Mouse (Mus musculus) large intestine, adult 2 months (tissue): ENCODE measurements around the gene Olfr606. TPM values are rescaled to one million over a fixed set of nuclear protein-coding genes. Genes with fewer than 3 reads are reported as not detected.
"Not testable (repeated sequence)": the region's sequence is repeated elsewhere in the genome, so short reads cannot be mapped to it uniquely, and the experiment has no call there.

Source experiments
- DNase-seq: peaks from one replicate; pipeline ENCODE4 v3.0.0-alpha.2; 2012; ENCODE audit warnings: low read depth, low spot score
- WGBS: fragments of 180-500 bp; shearing (Covaris S2); methylation state at CpG from one replicate; pipeline ENCODE4 v1.1.7; 2018; 5-methylcytosine and 5-hydroxymethylcytosine counted together
- polyA plus RNA-seq: library from polyadenylated mRNA; depleted of rRNA; stranded (reverse); fragments of >200 nt; gene quantifications from 2 replicates; pipeline ENCODE4 v1.2.3, GENCODE M21; 2012; rRNA removed

The Olfr606 gene
- not detected in 2 replicates for polyA plus RNA-seq

- WGBS = 85% methylated on average over 2 of the region's 2 CpGs
- DNase-seq = no peak
Measured at GRCm38 (mm10) chr7:103448746-103449145, at the start of gene Olfr606. Gene Olfr606, plus strand, starts transcription at chr7:103449046.

GRCm38 (mm10) chr7:103406521-103407055 lies 42.3 kb upstream of the Olfr606 start:
- not testable (repeated sequence) for DNase-seq

GRCm38 (mm10) chr7:103414772-103415171 lies 34.1 kb upstream of the Olfr606 start, which contains the start of gene Usp17lc:
Gene Usp17lc, plus strand, starts transcription at chr7:103415072.
- 47% methylated on average over 1 of the region's 1 CpGs for WGBS
- DNase-seq = not testable (repeated sequence)

More at GRCm38 (mm10) chr7:103406521-103407055, 42.3 kb upstream of the Olfr606 start:
- WGBS = 28% methylated on average over 3 of the region's 3 CpGs

- 75% methylated on average over 1 of the region's 1 CpGs for WGBS
- DNase-seq = no peak
Measured at GRCm38 (mm10) chr7:103445339-103445738, 3.5 kb upstream of the Olfr606 start, which contains the start of gene Olfr605. Gene Olfr605, minus strand, starts transcription at chr7:103445439.

- 84% methylated on average over 5 of the region's 5 CpGs for WGBS
- DNase-seq = no peak
Measured at GRCm38 (mm10) chr7:103460590-103460989, 11.7 kb downstream of the Olfr606 start.

GRCm38 (mm10) chr7:103469577-103469976 lies 20.7 kb downstream of the Olfr606 start, which contains the start of gene Olfr608:
Gene Olfr608, plus strand, starts transcription at chr7:103469877.
- no peak for DNase-seq

- DNase-seq = not testable (repeated sequence)
- 83% methylated on average over 9 of the region's 9 CpGs for WGBS
Measured at GRCm38 (mm10) chr7:103477106-103477505, 28.3 kb downstream of the Olfr606 start.

GRCm38 (mm10) chr7:103497962-103498361 lies 49.1 kb downstream of the Olfr606 start, which contains the start of gene Olfr609:
Gene Olfr609, minus strand, starts transcription at chr7:103498062.
- 40% methylated on average over 1 of the region's 1 CpGs for WGBS
- DNase-seq = no peak

Other genes with a start within 250 kb of the Olfr606 start
- not detected in 2 replicates for gene Olfr593, start 237.2 kb upstream of the Olfr606 start, polyA plus RNA-seq
- gene Olfr594, start 232.1 kb upstream of the Olfr606 start, polyA plus RNA-seq = not detected in 2 replicates
- gene Usp17ld, start 196.5 kb upstream of the Olfr606 start, polyA plus RNA-seq = not detected in 2 replicates
- gene Olfr596, start 143.4 kb upstream of the Olfr606 start, polyA plus RNA-seq = not detected in 2 replicates
- not detected in 2 replicates for gene Olfr597, start 132.7 kb upstream of the Olfr606 start, polyA plus RNA-seq
- gene Olfr598, start 125.5 kb upstream of the Olfr606 start, polyA plus RNA-seq = not detected in 2 replicates
- not detected in 2 replicates for gene Olfr599, start 113.1 kb upstream of the Olfr606 start, polyA plus RNA-seq
- gene Olfr600, start 99.4 kb upstream of the Olfr606 start, polyA plus RNA-seq = not detected in 2 replicates
- not detected in 2 replicates for gene Olfr601, start 86.4 kb upstream of the Olfr606 start, polyA plus RNA-seq
- not detected in 2 replicates for gene Olfr603, start 62.9 kb upstream of the Olfr606 start, polyA plus RNA-seq
- gene Usp17lc, start 34.0 kb upstream of the Olfr606 start, polyA plus RNA-seq = not detected in 2 replicates
- gene Olfr605, start 3.6 kb upstream of the Olfr606 start, polyA plus RNA-seq = not detected in 2 replicates
- gene Olfr607, start 15.1 kb downstream of the Olfr606 start, polyA plus RNA-seq = not detected in 2 replicates
- not detected in 2 replicates for gene Olfr608, start 20.8 kb downstream of the Olfr606 start, polyA plus RNA-seq
- not detected in 2 replicates for gene Olfr609, start 49.0 kb downstream of the Olfr606 start, polyA plus RNA-seq
- gene Olfr610, start 63.1 kb downstream of the Olfr606 start, polyA plus RNA-seq = not detected in 2 replicates
- gene Olfr611, start 71.8 kb downstream of the Olfr606 start, polyA plus RNA-seq = not detected in 2 replicates
- not detected in 2 replicates for gene Olfr612, start 93.7 kb downstream of the Olfr606 start, polyA plus RNA-seq
- gene Olfr613, start 99.0 kb downstream of the Olfr606 start, polyA plus RNA-seq = not detected in 2 replicates
- gene Olfr615, start 107.0 kb downstream of the Olfr606 start, polyA plus RNA-seq = not detected in 2 replicates
- not detected in 2 replicates for gene Olfr616, start 120.1 kb downstream of the Olfr606 start, polyA plus RNA-seq
- not detected in 2 replicates for gene Olfr617, start 124.0 kb downstream of the Olfr606 start, polyA plus RNA-seq
- gene Olfr618, start 141.1 kb downstream of the Olfr606 start, polyA plus RNA-seq = not detected in 2 replicates
- gene Olfr619, start 151.5 kb downstream of the Olfr606 start, polyA plus RNA-seq = not detected in 2 replicates
- not detected in 2 replicates for gene Olfr620, start 163.5 kb downstream of the Olfr606 start, polyA plus RNA-seq
- not detected in 2 replicates for gene Olfr622, start 193.7 kb downstream of the Olfr606 start, polyA plus RNA-seq
- gene Olfr623, start 214.7 kb downstream of the Olfr606 start, polyA plus RNA-seq = not detected in 2 replicates
- not detected in 2 replicates for gene Olfr624, start 222.1 kb downstream of the Olfr606 start, polyA plus RNA-seq
- not detected in 2 replicates for gene Olfr625-ps1, start 233.7 kb downstream of the Olfr606 start, polyA plus RNA-seq